9 mouse cellular contexts compared by ENCODE assay signal in genomic region chr1:124045761-124046300, GRCm38 (mm10). TPM values are rescaled to one million over a fixed set of nuclear protein-coding genes. Genes with fewer than 3 reads are reported as not detected.
A peak's percentile ranks its signal among the peaks of the same experiment; 100 is the strongest.
DNase-seq lines count a peak whose midpoint lies in the region; ATAC-seq and TF ChIP-seq lines count a peak whose summit lies in the region.
"Had no signal": no experiment of that assay in that cellular context is flagged by ENCODE, and none has a peak within 500 bp of the region (broad histone marks: within the 10 kb centered on the region; RNA-seq: fewer than 3 reads in every experiment).

No protein-coding gene starts in this region.

- no peak for TF ChIP-seq POLR2A in lung, adult 2 months (IDR thresholded peaks at IDR 0.05; ENCODE audit: borderline replicate concordance, extremely low read depth, low read depth, low read length)

- H3K27ac ChIP-seq in lung, embryonic 14.5 days (ENCODE audit: low read depth), result no peak overlapping the region
- H3K27ac ChIP-seq in hindbrain, embryonic 15.5 days (replicated peaks), result peak overlapping the region; percentile 93
- no peak overlapping the region for H3K27ac ChIP-seq in limb, embryonic 12.5 days
- H3K27ac ChIP-seq: macrophage had no signal

- H3K4me3 ChIP-seq in lung, embryonic 14.5 days (ENCODE audit: low read depth, low read length), result peak overlapping the region; percentile 36
- H3K4me3 ChIP-seq in lung, adult 2 months (replicated peaks; ENCODE audit: extremely low read depth, low read depth, low read length), result no peak overlapping the region
- peak overlapping the region; percentile 78 for H3K4me3 ChIP-seq in hindbrain, embryonic 15.5 days
- H3K4me3 ChIP-seq in limb, embryonic 12.5 days (replicated peaks), result peak overlapping the region; percentile 51

- WGBS in lung, embryonic 14.5 days, result under 1% methylated on average over 44 of the region's 44 CpGs
- 2% methylated on average over 44 of the region's 44 CpGs for WGBS in lung, adult 2 months
- WGBS in hindbrain, embryonic 15.5 days, result under 1% methylated on average over 44 of the region's 44 CpGs
- WGBS in limb, embryonic 12.5 days, result 1% methylated on average over 44 of the region's 44 CpGs

- peak overlapping the region; percentile 67 for H3K4me2 ChIP-seq in lung, embryonic 14.5 days
- H3K4me2 ChIP-seq in hindbrain, embryonic 15.5 days, result peak overlapping the region; percentile 78
- H3K4me2 ChIP-seq in limb, embryonic 12.5 days, result peak overlapping the region; percentile 90

- H3K36me3 ChIP-seq in lung, embryonic 14.5 days (ENCODE audit: insufficient read depth), result no peaks in the 10 kb centered on the region
- H3K36me3 ChIP-seq in hindbrain, embryonic 15.5 days, result no peaks in the 10 kb centered on the region
- H3K36me3 ChIP-seq in limb, embryonic 12.5 days, result no peaks in the 10 kb centered on the region

- peak; percentile 80 for ATAC-seq in lung, embryonic 14.5 days (ENCODE audit: insufficient read depth)
- ATAC-seq in hindbrain, embryonic 15.5 days (ENCODE audit: low FRiP score, low read depth), result peak; percentile 93
- ATAC-seq in limb, embryonic 12.5 days (ENCODE audit: insufficient number of reproducible peaks, insufficient read depth, low FRiP score, low TSS enrichment, low read depth), result peak; percentile 88
- no peak for ATAC-seq in megakaryocyte, adult 5-6 weeks (ENCODE audit: poor library complexity, severe bottlenecking)

- peak; percentile 11 for DNase-seq in lung, embryonic 14.5 days
- DNase-seq in lung, adult 2 months, result no peak
- peak; percentile 31 for DNase-seq in embryo, embryonic 10.5 days (ENCODE audit: low spot score)
- DNase-seq in retina, postnatal 1 day, result peak; percentile 72
- DNase-seq in thymus, adult 18-20 months, result no peak

- H3K27me3 ChIP-seq in lung, embryonic 14.5 days (ENCODE audit: insufficient read depth, low read length), result peaks cover 44% of the 10 kb centered on the region
- H3K27me3 ChIP-seq in hindbrain, embryonic 15.5 days, result no peaks in the 10 kb centered on the region
- peaks cover 54% of the 10 kb centered on the region for H3K27me3 ChIP-seq in limb, embryonic 12.5 days

- no peak overlapping the region for H3K9ac ChIP-seq in lung, embryonic 14.5 days
- H3K9ac ChIP-seq in hindbrain, embryonic 15.5 days, result peak overlapping the region; percentile 58
- peak overlapping the region; percentile 18; the same call in 1 of the 2 replicates for H3K9ac ChIP-seq in limb, embryonic 12.5 days (replicated peaks)

- TF ChIP-seq CTCF in lung, embryonic 14.5 days (IDR thresholded peaks at IDR 0.05; ENCODE audit: low read depth), result no peak
- TF ChIP-seq CTCF in lung, adult 2 months (IDR thresholded peaks at IDR 0.05; ENCODE audit: insufficient read depth, low read length), result no peak

- no peaks in the 10 kb centered on the region for H3K9me3 ChIP-seq in lung, embryonic 14.5 days (ENCODE audit: low read depth, low read length)
- no peaks in the 10 kb centered on the region for H3K9me3 ChIP-seq in hindbrain, embryonic 15.5 days
- H3K9me3 ChIP-seq in limb, embryonic 12.5 days, result no peaks in the 10 kb centered on the region

- H3K4me1 ChIP-seq in lung, embryonic 14.5 days (ENCODE audit: insufficient read depth), result no peaks in the 10 kb centered on the region
- no peaks in the 10 kb centered on the region for H3K4me1 ChIP-seq in lung, adult 2 months (ENCODE audit: control insufficient read depth, insufficient read depth, low read length)
- peaks cover 9% of the 10 kb centered on the region; the same call in 1 of the 2 replicates for H3K4me1 ChIP-seq in hindbrain, embryonic 15.5 days (replicated peaks)
- peaks cover 9% of the 10 kb centered on the region for H3K4me1 ChIP-seq in limb, embryonic 12.5 days (replicated peaks)

RNA-seq across cellular contexts. Expression of gene Dpp10, which starts 0.5 kb away (rescaled TPM):
- polyA plus RNA-seq in lung, embryonic 14.5 days (2014; fragmentation: Nextera tagmentation; extraction: Ambion mirVana), result not detected in 2 replicates
- polyA plus RNA-seq in lung, adult 2 months (2012; rRNA removed), result not detected in 2 replicates
- 21.9 and 24.2 TPM in 2 replicates for polyA plus RNA-seq in hindbrain, embryonic 15.5 days (2015; fragmentation: Nextera tagmentation; extraction: Ambion mirVana)
- 0.21 and 0.22 TPM in 2 replicates for polyA plus RNA-seq in limb, embryonic 12.5 days (2016; fragmentation: Nextera tagmentation; extraction: Ambion mirVana)
- total RNA-seq in megakaryocyte, adult 5-6 weeks (2015), result not detected in 2 replicates
- total RNA-seq in megakaryocyte, adult 5-6 weeks (2017), result not detected in 2 replicates
- polyA plus RNA-seq: macrophage had no signal

Comparison
In these comparisons a context has a peak if more than half of its experiments do, and no peak if none do; other contexts are left out.
1. DNase-seq: peak in lung, embryonic 14.5 days (single experiment), embryo, embryonic 10.5 days (single experiment) and retina, postnatal 1 day (single experiment); none in lung, adult 2 months (single experiment) and thymus, adult 18-20 months (0 of 2).
2. RNA of gene Dpp10, which starts 0.5 kb away (polyA plus RNA-seq): 21.9 to 24.2 TPM in hindbrain, embryonic 15.5 days; 0.21 to 0.22 TPM in limb, embryonic 12.5 days, not detected in lung, embryonic 14.5 days and not detected in lung, adult 2 months; every median in the first group is over 10 times any median in the second.
3. Peak in every context shown above with its lines, with median percentiles within 50 percentile points of each other: H3K4me2 ChIP-seq.